Mouse (Mus musculus) C3H10T1/2 (cell line): Measurements from ENCODE around the gene Olfr921. TPM values are rescaled to one million over a fixed set of nuclear protein-coding genes. Genes with fewer than 3 reads are reported as not detected.

ENCODE experiments used
- polyA plus RNA-seq, 2 experiments: library from polyadenylated mRNA; unstranded; fragments of >200 nt; fragmentation: generic; extraction: Trizol; gene quantifications; one replicate each; pipeline ENCODE4 v1.2.1; 2012; ENCODE audit warnings: missing spikeins in 2 of 2

The Olfr921 gene
- not detected for polyA plus RNA-seq

DNA sequence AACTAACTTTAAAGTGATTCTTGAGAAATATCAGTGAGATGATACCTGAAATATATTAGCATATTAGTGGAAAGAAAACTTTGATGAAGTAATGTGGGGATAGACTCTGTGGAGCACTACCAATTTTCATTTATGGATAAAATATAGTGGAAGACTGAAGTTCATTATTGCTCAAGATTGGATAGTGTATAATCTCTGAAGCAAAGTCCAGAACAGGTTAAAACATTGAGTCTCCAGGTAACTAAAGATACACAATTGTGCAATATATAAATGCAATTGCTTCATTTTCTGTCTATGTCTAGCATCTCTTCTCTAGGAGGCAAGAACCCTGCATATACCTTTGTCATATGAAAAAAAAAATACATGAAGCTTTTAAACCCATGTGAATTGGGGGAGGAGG is at the start of gene Olfr921:
Gene Olfr921, plus strand, starts transcription at position 301 of the 400 bp plus-strand sequence.

DNA sequence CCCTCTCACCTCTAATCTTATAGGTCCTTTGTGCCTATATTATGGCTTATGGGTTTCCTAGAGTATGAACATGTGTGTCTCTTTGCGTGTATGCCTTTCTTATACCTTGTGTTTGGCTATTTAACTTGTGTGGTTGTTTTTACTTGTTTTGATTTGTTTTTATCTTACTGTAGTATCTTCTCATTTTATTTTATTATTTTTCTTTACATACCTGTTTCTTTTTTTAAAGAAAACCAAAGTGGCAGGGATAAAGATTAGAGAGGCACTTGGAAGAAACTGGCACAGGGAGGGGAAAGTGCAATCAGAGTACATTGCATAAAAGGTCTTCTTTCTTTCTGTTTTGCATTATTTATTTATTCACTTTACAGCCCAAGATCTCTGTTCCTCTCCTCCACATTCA is 20.9 kb upstream of the Olfr921 start, which contains the start of gene Olfr920:
Gene Olfr920, plus strand, starts transcription at position 301 of the 400 bp plus-strand sequence.

DNA sequence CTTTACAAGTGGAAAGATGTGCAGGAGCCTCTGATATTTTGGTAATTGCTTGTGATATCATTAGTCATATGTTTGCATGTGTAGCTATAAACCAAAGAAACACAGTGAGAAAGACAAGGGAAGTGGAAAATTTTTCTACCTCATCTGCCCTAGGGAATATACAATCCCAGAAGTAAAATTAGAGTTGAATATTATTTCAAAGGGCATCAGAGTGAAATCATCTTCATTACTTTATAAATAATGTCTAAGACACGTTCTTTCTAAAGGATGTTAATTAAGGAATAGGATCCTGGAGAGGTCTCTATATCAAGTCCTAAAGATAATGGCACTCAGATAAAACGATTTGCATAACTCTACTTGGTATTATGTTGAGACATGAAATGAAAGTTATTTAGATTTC is 41.4 kb downstream of the Olfr921 start, which contains the start of gene Olfr922:
Gene Olfr922, plus strand, starts transcription at position 301 of the 400 bp plus-strand sequence.

DNA sequence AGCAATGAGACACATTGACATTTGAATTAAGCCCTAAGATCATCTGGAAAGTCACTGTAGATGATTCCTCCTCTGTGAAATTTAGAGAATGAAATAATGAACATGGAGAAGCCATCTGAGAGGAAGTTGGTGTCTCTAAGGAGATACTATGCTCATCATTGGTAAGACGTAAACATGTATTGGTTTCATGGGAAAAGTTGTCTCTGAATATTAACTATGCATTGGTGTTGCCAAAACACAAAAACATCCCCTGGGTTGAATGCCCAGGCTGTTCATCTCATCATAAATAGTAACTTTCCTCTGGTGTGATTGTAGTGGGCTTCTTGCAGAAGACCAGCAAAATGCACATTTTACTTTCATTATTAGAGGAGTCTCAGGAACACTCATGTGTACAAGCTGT is 53.4 kb downstream of the Olfr921 start, which contains the start of gene Olfr923:
Gene Olfr923, plus strand, starts transcription at position 301 of the 400 bp plus-strand sequence.

Other genes starting within 250 kb of the Olfr921 start
- not detected for gene Olfr910, start 235.2 kb upstream of the Olfr921 start, polyA plus RNA-seq
- gene Olfr912, start 192.9 kb upstream of the Olfr921 start, polyA plus RNA-seq = not detected
- not detected for gene Olfr913, start 180.3 kb upstream of the Olfr921 start, polyA plus RNA-seq
- gene Olfr914, start 168.0 kb upstream of the Olfr921 start, polyA plus RNA-seq = not detected
- gene Olfr916, start 113.2 kb upstream of the Olfr921 start, polyA plus RNA-seq = not detected
- not detected for gene Olfr917, start 107.2 kb upstream of the Olfr921 start, polyA plus RNA-seq
- gene Olfr918, start 98.5 kb upstream of the Olfr921 start, polyA plus RNA-seq = not detected
- gene Olfr919, start 69.4 kb upstream of the Olfr921 start, polyA plus RNA-seq = not detected
- gene Vwa5a, start 54.8 kb upstream of the Olfr921 start, polyA plus RNA-seq = 10 to 100 TPM in 1 of 2 experiments, 1 to 10 TPM in 1; 1.2 to 22.6 TPM
- gene Olfr920, start 20.8 kb upstream of the Olfr921 start, polyA plus RNA-seq = under 1 TPM in 1 of 2 experiments, not detected in 1; 0.04 TPM
- not detected for gene Olfr922, start 41.5 kb downstream of the Olfr921 start, polyA plus RNA-seq
- not detected for gene Olfr923, start 53.5 kb downstream of the Olfr921 start, polyA plus RNA-seq
- not detected for gene Olfr924, start 71.4 kb downstream of the Olfr921 start, polyA plus RNA-seq
- not detected for gene Olfr26, start 82.0 kb downstream of the Olfr921 start, polyA plus RNA-seq
- not detected for gene Olfr926, start 104.1 kb downstream of the Olfr921 start, polyA plus RNA-seq
- not detected for gene Olfr930, start 156.7 kb downstream of the Olfr921 start, polyA plus RNA-seq
- gene Olfr933, start 199.2 kb downstream of the Olfr921 start, polyA plus RNA-seq = not detected
- gene Olfr934, start 215.2 kb downstream of the Olfr921 start, polyA plus RNA-seq = not detected
- not detected for gene Olfr935, start 226.6 kb downstream of the Olfr921 start, polyA plus RNA-seq